ENCODE assay signal across 18 mouse cellular contexts in genomic region chr14:26118550-26119000, GRCm38 (mm10). TPM values are rescaled to one million over a fixed set of nuclear protein-coding genes. Genes with fewer than 3 reads are reported as not detected.
DNase-seq lines count a peak whose midpoint lies in the region; ATAC-seq lines count a peak whose summit lies in the region.
"Not testable (repeated sequence)": the region's sequence is repeated elsewhere in the genome, so short reads cannot be mapped to it uniquely, and the experiment has no call there.
"Had no signal": no experiment of that assay in that cellular context is flagged by ENCODE, and none has a peak within 500 bp of the region (broad histone marks: within the 10 kb centered on the region; RNA-seq: fewer than 3 reads in every experiment).

No protein-coding gene starts in this region.

- H3K27me3 ChIP-seq in forebrain, embryonic 11.5 days (ENCODE audit: control insufficient read depth, insufficient read depth, low read length); hindbrain, embryonic 12.5 days; intestine, embryonic 16.5 days (replicated peaks; ENCODE audit: control insufficient read depth, insufficient read depth, low read length); limb, embryonic 13.5 days; midbrain, embryonic 13.5 days; neural tube, embryonic 14.5 days (ENCODE audit: control insufficient read depth, insufficient read depth, low read length): not testable (repeated sequence)

- H3K4me2 ChIP-seq in forebrain, embryonic 11.5 days (ENCODE audit: low read depth, low read length, severe bottlenecking); hindbrain, embryonic 12.5 days (replicated peaks); intestine, embryonic 16.5 days (ENCODE audit: low read depth, low read length); limb, embryonic 13.5 days (replicated peaks); midbrain, embryonic 13.5 days (replicated peaks); neural tube, embryonic 14.5 days (ENCODE audit: low read depth, low read length): not testable (repeated sequence)

- DNase-seq in forebrain, embryonic 11.5 days (ENCODE audit: low spot score) = not testable (repeated sequence)

- not testable (repeated sequence) for H3K9ac ChIP-seq in forebrain, embryonic 11.5 days (ENCODE audit: low read length); hindbrain, embryonic 12.5 days; intestine, embryonic 16.5 days (ENCODE audit: low read depth, low read length); limb, embryonic 13.5 days; midbrain, embryonic 13.5 days (replicated peaks); neural tube, embryonic 14.5 days (replicated peaks; ENCODE audit: low read depth, low read length)

- ATAC-seq in forebrain, embryonic 11.5 days (replicated peaks; ENCODE audit: low FRiP score) = peak; percentile 82
- ATAC-seq in granulocyte monocyte progenitor cell, adult 5-6 weeks (replicated peaks; ENCODE audit: poor library complexity, severe bottlenecking) = peak; percentile 33; the same call in 1 of the 2 replicates
- peak; percentile 85 for ATAC-seq in hindbrain, embryonic 12.5 days (ENCODE audit: low FRiP score)
- peak; percentile 70 for ATAC-seq in intestine, embryonic 16.5 days
- ATAC-seq in limb, embryonic 13.5 days (ENCODE audit: low FRiP score, low read depth) = peak; percentile 82
- peak; percentile 96 for ATAC-seq in midbrain, embryonic 13.5 days
- peak; percentile 94 for ATAC-seq in neural tube, embryonic 14.5 days (ENCODE audit: low read depth)

- not testable (repeated sequence) for H3K4me1 ChIP-seq in forebrain, embryonic 11.5 days (replicated peaks; ENCODE audit: control insufficient read depth, insufficient read depth, low read length); hindbrain, embryonic 12.5 days; intestine, embryonic 16.5 days (ENCODE audit: control insufficient read depth, insufficient read depth, low read length); limb, embryonic 13.5 days; midbrain, embryonic 13.5 days (replicated peaks); neural tube, embryonic 14.5 days (ENCODE audit: control insufficient read depth, insufficient read depth, low read length)

- not testable (repeated sequence) for H3K9me3 ChIP-seq in forebrain, embryonic 11.5 days (ENCODE audit: control insufficient read depth, low read length); hindbrain, embryonic 12.5 days (replicated peaks); intestine, embryonic 16.5 days (ENCODE audit: control insufficient read depth, low read length); limb, embryonic 13.5 days; midbrain, embryonic 13.5 days; neural tube, embryonic 14.5 days (ENCODE audit: control insufficient read depth, low read length)

- H3K27ac ChIP-seq in forebrain, embryonic 11.5 days (ENCODE audit: low read depth, low read length); hindbrain, embryonic 12.5 days; intestine, embryonic 16.5 days (ENCODE audit: low read length); limb, embryonic 13.5 days; midbrain, embryonic 13.5 days; neural tube, embryonic 14.5 days (ENCODE audit: low read depth, low read length): not testable (repeated sequence)

- not testable (repeated sequence) for H3K36me3 ChIP-seq in forebrain, embryonic 11.5 days (ENCODE audit: control insufficient read depth, insufficient read depth, low read length); hindbrain, embryonic 12.5 days; intestine, embryonic 16.5 days (ENCODE audit: control insufficient read depth, insufficient read depth, low read length); limb, embryonic 13.5 days; midbrain, embryonic 13.5 days; neural tube, embryonic 14.5 days (ENCODE audit: control insufficient read depth, insufficient read depth, low read length)

- not testable (repeated sequence) for H3K4me3 ChIP-seq in forebrain, embryonic 11.5 days (ENCODE audit: low read depth, low read length); hindbrain, embryonic 12.5 days; intestine, embryonic 16.5 days (ENCODE audit: low read length); limb, embryonic 13.5 days; midbrain, embryonic 13.5 days (replicated peaks); neural tube, embryonic 14.5 days (ENCODE audit: low read depth, low read length)

- WGBS in forebrain, embryonic 11.5 days = no CpG with 5 or more reads among the region's 18 CpGs
- no CpG with 5 or more reads among the region's 18 CpGs for whole genome bisulfite sequencing in hindbrain, embryonic 12.5 days
- no CpG with 5 or more reads among the region's 18 CpGs for WGBS in intestine, embryonic 16.5 days
- WGBS in limb, embryonic 13.5 days = no CpG with 5 or more reads among the region's 18 CpGs
- WGBS in midbrain, embryonic 13.5 days = no CpG with 5 or more reads among the region's 18 CpGs
- WGBS in neural tube, embryonic 14.5 days = no CpG with 5 or more reads among the region's 18 CpGs

RNA-seq across cellular contexts. Expression of gene Duxbl2, which starts 0.4 kb away (rescaled TPM):
- not detected in 2 replicates for polyA plus RNA-seq in forebrain, embryonic 11.5 days (2014; fragmentation: Nextera tagmentation; extraction: Ambion mirVana)
- total RNA-seq in granulocyte monocyte progenitor cell, adult 5-6 weeks (2014; fragmentation: Nextera tagmentation) = not detected in 2 replicates
- not detected in 2 replicates for total RNA-seq in granulocyte monocyte progenitor cell, adult 5-6 weeks (2017)
- 5.3 TPM in 1 of 2 replicates, not detected in the other for polyA plus RNA-seq in hindbrain, embryonic 12.5 days (2016; fragmentation: Nextera tagmentation; extraction: Ambion mirVana)
- polyA plus RNA-seq in intestine, embryonic 16.5 days (2015; fragmentation: Nextera tagmentation; extraction: Ambion mirVana) = 0.70 TPM in 1 of 2 replicates, not detected in the other
- 2.1 TPM in 1 of 2 replicates, not detected in the other for polyA plus RNA-seq in limb, embryonic 13.5 days (2015; fragmentation: Nextera tagmentation; extraction: Ambion mirVana)
- not detected in 2 replicates for polyA plus RNA-seq in midbrain, embryonic 13.5 days (2015; fragmentation: Nextera tagmentation; extraction: Ambion mirVana)
- polyA plus RNA-seq in neural tube, embryonic 14.5 days (2014; fragmentation: Nextera tagmentation; extraction: Ambion mirVana) = 2.6 TPM in 1 of 2 replicates, not detected in the other
- total RNA-seq: adrenal gland, postnatal 14 days; gastrocnemius, adult 18-20 months; megakaryocyte-erythroid progenitor cell, adult 5-6 weeks had no signal
- polyA plus RNA-seq: activated CD4-positive, CD25-positive, alpha-beta regulatory T cell, adult 4 months; Patski had no signal

RNA-seq across cellular contexts. Expression of gene Cphx3, which starts 36.5 kb away (rescaled TPM):
- not detected in 2 replicates for polyA plus RNA-seq in forebrain, embryonic 11.5 days (2014; fragmentation: Nextera tagmentation; extraction: Ambion mirVana)
- total RNA-seq in granulocyte monocyte progenitor cell, adult 5-6 weeks (2014; fragmentation: Nextera tagmentation) = not detected in 2 replicates
- total RNA-seq in granulocyte monocyte progenitor cell, adult 5-6 weeks (2017) = not detected in 2 replicates
- polyA plus RNA-seq in hindbrain, embryonic 12.5 days (2016; fragmentation: Nextera tagmentation; extraction: Ambion mirVana) = not detected in 2 replicates
- polyA plus RNA-seq in intestine, embryonic 16.5 days (2015; fragmentation: Nextera tagmentation; extraction: Ambion mirVana) = 0.21 TPM in 1 of 2 replicates, not detected in the other
- polyA plus RNA-seq in limb, embryonic 13.5 days (2015; fragmentation: Nextera tagmentation; extraction: Ambion mirVana) = not detected in 2 replicates
- polyA plus RNA-seq in midbrain, embryonic 13.5 days (2015; fragmentation: Nextera tagmentation; extraction: Ambion mirVana) = not detected in 2 replicates
- not detected in 2 replicates for polyA plus RNA-seq in neural tube, embryonic 14.5 days (2014; fragmentation: Nextera tagmentation; extraction: Ambion mirVana)
- total RNA-seq: adrenal gland, postnatal 14 days; gastrocnemius, adult 18-20 months; layer of hippocampus, adult 8-10 months; left cerebral cortex, adult 18-20 months; left cerebral cortex, postnatal 4 days; megakaryocyte-erythroid progenitor cell, adult 5-6 weeks had no signal
- polyA plus RNA-seq: activated CD4-positive, CD25-positive, alpha-beta regulatory T cell, adult 4 months; gonadal fat pad, adult 2 months; heart, embryonic 13.5 days; liver, embryonic 14.5 days; Patski had no signal

RNA-seq across cellular contexts. Expression of gene Cphx2, which starts 37.3 kb away (rescaled TPM):
- polyA plus RNA-seq in forebrain, embryonic 11.5 days (2014; fragmentation: Nextera tagmentation; extraction: Ambion mirVana) = not detected in 2 replicates
- not detected in 2 replicates for total RNA-seq in granulocyte monocyte progenitor cell, adult 5-6 weeks (2014; fragmentation: Nextera tagmentation)
- not detected in 2 replicates for total RNA-seq in granulocyte monocyte progenitor cell, adult 5-6 weeks (2017)
- not detected in 2 replicates for polyA plus RNA-seq in hindbrain, embryonic 12.5 days (2016; fragmentation: Nextera tagmentation; extraction: Ambion mirVana)
- not detected in 2 replicates for polyA plus RNA-seq in intestine, embryonic 16.5 days (2015; fragmentation: Nextera tagmentation; extraction: Ambion mirVana)
- polyA plus RNA-seq in limb, embryonic 13.5 days (2015; fragmentation: Nextera tagmentation; extraction: Ambion mirVana) = not detected in 2 replicates
- polyA plus RNA-seq in midbrain, embryonic 13.5 days (2015; fragmentation: Nextera tagmentation; extraction: Ambion mirVana) = not detected in 2 replicates
- not detected in 2 replicates for polyA plus RNA-seq in neural tube, embryonic 14.5 days (2014; fragmentation: Nextera tagmentation; extraction: Ambion mirVana)
- total RNA-seq: adrenal gland, postnatal 14 days; gastrocnemius, adult 18-20 months; layer of hippocampus, adult 8-10 months; left cerebral cortex, adult 18-20 months; left cerebral cortex, postnatal 4 days; megakaryocyte-erythroid progenitor cell, adult 5-6 weeks had no signal
- polyA plus RNA-seq: activated CD4-positive, CD25-positive, alpha-beta regulatory T cell, adult 4 months; gonadal fat pad, adult 2 months; heart, embryonic 13.5 days; liver, embryonic 14.5 days; Patski had no signal

RNA-seq across cellular contexts. Expression of gene Tmem254c, which starts 51.4 kb away (rescaled TPM):
- 17.6 and 25.4 TPM in 2 replicates for polyA plus RNA-seq in forebrain, embryonic 11.5 days (2014; fragmentation: Nextera tagmentation; extraction: Ambion mirVana)
- 20.9 and 37.8 TPM in 2 replicates for total RNA-seq in granulocyte monocyte progenitor cell, adult 5-6 weeks (2014; fragmentation: Nextera tagmentation)
- 28.1 and 32.1 TPM in 2 replicates for total RNA-seq in granulocyte monocyte progenitor cell, adult 5-6 weeks (2017)
- 16.0 and 26.0 TPM in 2 replicates for polyA plus RNA-seq in hindbrain, embryonic 12.5 days (2016; fragmentation: Nextera tagmentation; extraction: Ambion mirVana)
- polyA plus RNA-seq in intestine, embryonic 16.5 days (2015; fragmentation: Nextera tagmentation; extraction: Ambion mirVana) = 56.1 and 61.1 TPM in 2 replicates
- polyA plus RNA-seq in limb, embryonic 13.5 days (2015; fragmentation: Nextera tagmentation; extraction: Ambion mirVana) = 27.6 and 30.3 TPM in 2 replicates
- polyA plus RNA-seq in midbrain, embryonic 13.5 days (2015; fragmentation: Nextera tagmentation; extraction: Ambion mirVana) = 17.6 and 21.9 TPM in 2 replicates
- 17.4 and 22.3 TPM in 2 replicates for polyA plus RNA-seq in neural tube, embryonic 14.5 days (2014; fragmentation: Nextera tagmentation; extraction: Ambion mirVana)

Comparison
In these comparisons a context has a peak if more than half of its experiments do, and no peak if none do; other contexts are left out.
1. ATAC-seq: peak in every context shown above with its lines; median percentile 96 in midbrain, embryonic 13.5 days; 94 in neural tube, embryonic 14.5 days; 85 in hindbrain, embryonic 12.5 days; 82 in forebrain, embryonic 11.5 days; 82 in limb, embryonic 13.5 days; 70 in intestine, embryonic 16.5 days; 33 in granulocyte monocyte progenitor cell, adult 5-6 weeks.